Mouse (Mus musculus) spleen, adult 12 weeks (tissue): ENCODE data around the gene Kbtbd3.

Source experiments
- DNase-seq: peaks from one replicate; pipeline ENCODE4 v3.0.0; 2022; ENCODE audit warnings: low spot score

Kbtbd3 gene

DNA sequence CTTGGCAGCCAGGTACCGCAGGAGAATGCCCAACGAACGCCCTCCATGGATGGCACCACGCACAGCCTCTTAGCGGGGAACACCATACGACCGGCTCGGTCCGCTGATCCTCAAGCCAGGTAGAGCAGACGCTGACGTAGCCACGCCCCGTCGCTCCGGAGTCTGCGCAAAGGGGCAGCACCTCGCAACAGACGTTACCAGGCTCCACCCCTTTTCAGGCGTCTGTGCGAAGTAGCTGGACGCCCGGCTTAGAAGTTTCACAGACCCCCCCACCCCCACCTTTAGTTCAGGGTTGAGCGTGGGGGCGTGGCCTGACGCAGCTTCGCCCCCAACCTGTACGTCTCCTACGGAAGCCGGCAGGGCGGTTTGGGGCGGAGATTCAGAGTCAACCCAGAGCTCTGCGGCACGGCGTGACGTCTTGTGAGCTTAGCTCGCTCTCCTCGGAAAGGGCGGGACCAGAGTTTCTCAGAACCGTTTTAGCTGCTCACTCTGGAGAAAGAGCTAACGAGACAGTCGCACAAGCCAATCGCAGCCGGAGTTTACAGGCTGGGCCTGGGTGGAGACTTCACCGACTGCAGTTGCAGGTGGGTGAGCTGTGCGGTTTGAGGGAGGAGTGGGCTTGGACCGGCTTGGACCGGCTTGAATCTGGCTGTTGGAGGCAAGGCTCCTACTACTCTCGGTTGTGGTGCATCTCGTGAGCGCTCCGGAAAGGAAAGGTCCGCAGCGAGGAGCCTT, at the start of gene Kbtbd3, which contains the start of gene Aasdhppt:
Gene Kbtbd3 (plus strand): TSS at position 483 of the 735 bp plus-strand sequence.
Gene Aasdhppt (minus strand): TSS at position 121 of the 735 bp plus-strand sequence.
- DNase-seq: peak; percentile 96

DNA sequence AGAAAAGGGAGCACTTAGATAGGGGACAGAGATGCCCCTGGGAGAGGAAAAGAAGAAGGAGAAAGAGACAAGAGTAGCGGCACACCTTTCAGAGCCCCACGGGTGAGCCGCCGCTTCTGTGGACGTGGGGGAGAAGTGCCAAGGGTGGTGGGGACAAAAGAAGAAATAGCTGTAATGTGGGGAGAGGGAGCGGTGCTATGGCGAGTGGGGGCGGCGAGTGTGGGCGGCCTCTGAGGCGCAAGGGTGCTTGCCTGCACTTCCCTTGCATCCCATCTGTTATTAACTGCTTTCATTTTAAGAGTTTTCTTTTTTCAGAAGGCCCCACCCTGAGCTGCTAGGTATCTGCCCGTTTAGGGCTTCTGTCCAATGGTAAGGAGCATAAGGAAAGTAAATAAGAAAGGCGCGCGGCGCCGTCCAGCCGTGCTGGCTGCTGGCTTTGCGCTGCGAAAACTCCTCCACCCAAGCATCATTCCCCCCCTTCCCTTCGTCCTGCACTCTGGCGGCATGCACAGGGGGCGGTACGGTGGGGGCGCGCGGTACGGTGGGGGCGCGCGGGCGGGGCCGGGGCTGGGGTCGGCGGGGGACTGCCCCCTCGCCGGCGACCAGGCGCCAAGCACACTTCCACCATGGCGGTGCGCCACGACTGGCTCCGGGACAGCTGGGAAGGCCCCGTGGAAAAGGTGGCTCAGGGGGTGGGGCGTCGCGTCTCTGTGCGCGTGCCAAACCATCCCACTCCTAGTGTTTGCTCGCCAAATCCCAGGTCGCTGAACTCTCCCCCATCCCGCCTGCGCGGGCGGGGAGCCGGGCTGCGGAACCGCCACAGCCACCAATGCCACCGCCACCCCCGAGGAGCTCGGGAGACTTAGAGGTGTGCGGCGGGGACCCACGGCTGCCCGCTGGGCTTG, 49.5 kb upstream of the Kbtbd3 start:
- no peak for DNase-seq

DNA sequence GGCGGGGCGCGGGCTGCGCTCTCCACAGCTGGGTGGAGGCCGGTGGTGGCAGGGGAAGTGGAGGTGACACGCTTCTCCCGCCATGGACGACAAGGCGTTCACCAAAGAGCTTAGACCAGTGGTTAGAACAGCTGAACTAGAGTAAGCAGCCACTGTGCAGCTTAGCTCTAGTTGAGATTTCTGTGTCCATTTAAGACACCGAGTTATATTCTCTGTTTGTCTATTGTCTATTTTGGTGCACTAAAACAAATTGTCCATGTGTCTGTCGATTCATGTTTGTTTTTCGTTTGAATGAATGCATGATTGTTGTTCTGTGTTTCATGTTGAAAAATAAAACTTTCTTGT, 48.9 kb upstream of the Kbtbd3 start:
- no peak for DNase-seq

DNA sequence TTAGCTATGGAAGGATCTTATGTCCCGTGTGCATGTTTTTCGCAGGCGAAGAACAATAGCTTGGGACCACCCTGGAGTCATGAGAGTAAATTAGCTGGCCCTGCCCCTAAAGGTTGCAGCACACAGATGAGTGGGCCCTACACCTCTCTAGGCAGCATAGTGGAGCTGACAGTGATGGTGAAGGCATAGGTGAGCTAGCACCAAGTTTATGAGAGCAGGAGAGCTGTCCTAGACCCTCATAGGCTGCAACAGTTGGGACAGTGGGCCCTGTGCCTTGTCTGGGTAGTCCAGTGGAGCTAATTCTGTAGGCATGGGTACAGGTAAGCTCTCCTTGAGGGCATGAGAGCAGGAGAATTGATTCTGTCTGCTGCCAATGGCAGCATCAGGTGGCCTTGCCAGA, 42.8 kb upstream of the Kbtbd3 start:
- DNase-seq: no peak

DNA sequence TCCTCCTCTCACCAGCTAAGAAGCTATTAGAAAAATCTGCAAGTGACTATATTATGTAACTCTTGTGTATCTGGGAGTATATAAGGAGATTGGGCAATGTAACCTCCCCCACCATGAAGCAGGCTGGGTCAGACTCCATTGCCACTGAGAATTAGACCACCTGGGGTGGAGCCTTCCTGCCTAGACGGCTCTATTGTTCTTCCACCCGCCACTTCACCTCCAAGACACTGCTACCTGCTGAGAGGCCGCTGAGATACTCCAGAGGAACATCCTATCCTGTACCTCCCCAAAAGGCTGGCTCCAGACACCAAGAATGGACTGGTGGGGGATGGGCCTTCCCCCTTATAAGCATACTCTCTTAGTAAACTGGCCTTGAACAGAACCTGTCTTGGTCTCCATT, 25.8 kb upstream of the Kbtbd3 start:
- no peak for DNase-seq

DNA sequence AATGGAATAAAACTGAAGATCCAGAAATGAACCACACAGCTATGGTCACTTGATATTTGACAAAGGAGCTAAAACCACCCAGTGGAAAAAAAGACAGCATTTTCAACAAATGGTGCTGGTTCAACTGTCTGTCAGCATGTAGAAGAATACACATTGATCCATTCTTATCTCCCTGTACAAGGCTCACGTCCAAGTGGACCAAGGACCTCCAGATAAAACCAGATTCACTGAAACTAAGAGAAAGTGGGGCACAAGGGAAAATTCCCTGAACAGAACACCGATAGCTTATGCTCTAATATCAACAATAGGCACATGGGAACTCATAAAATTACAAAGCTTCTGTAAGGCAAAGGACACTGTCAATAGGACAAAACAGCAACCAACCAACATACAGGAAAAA, 9.2 kb upstream of the Kbtbd3 start:
- DNase-seq: no peak

DNA sequence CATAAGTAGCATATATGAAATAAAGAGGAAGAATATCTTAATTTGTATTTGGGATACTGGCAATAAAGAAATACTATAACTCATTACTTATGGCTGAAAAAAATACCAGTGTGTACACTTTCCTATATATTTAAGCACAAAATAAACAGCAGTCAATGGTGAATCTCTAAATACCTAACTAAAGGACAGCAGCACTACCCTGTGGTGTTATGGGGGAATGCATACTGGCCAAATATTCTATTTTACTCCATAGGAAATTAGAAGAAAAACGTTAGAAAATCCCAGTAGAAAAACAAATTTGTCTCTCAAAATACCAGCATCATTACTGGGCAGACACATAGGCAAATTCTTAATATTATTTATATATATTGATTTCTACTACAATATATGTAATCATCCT, 4.8 kb upstream of the Kbtbd3 start:
- no peak for DNase-seq

DNA sequence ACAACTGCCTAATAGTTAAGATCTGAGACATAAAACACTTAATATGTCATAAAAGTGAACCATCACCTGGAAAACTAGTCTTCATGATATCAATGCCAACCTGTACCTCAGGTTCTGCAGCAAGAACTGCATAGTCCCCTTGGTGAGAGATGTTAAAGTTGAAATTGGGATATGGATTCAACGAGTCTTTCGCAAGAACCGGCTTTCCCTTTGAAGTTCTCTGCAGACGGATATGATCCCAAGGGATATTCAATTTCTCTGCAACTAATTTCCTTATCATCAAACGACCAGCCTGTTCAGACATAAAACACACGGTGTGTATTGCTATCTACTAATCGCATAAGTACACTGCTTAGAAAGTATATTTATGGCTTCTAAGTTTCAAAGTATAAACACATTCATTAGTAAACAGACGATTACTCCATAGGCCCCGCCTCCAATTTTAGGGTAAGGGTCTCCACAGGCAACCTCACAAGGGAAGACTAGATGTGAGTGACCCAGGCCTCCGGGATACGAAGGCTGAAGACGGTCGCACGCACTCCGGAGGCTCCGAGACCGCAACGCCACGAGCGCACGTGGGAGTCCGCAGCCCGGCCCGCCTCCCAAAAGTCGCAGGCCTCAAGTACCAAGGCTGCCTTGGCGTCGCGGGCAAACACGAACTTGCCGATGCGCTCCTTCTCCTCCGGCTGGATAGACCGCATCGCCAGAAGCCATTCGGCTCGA, 844 bp upstream of the Kbtbd3 start:
- no peak for DNase-seq

DNA sequence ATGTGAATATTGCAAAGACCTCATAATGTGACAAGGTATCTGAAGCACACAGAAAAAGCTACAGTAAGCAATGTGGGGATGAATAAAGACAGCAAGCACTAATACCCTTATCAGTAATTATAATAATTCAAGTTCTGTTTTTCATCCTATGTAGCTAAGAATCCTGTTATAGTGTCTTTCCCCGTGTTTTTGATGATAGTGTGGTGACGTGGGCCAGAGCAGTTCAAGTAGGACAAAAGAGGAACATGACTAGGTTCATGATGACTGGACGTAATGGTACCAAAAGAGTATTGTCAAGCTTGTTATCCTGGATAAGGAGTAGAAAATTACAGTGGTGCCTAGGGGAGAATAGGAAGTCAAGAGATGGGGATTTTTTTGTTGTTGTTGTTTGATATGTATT, 1.1 kb downstream of the Kbtbd3 start:
- no peak for DNase-seq

DNA sequence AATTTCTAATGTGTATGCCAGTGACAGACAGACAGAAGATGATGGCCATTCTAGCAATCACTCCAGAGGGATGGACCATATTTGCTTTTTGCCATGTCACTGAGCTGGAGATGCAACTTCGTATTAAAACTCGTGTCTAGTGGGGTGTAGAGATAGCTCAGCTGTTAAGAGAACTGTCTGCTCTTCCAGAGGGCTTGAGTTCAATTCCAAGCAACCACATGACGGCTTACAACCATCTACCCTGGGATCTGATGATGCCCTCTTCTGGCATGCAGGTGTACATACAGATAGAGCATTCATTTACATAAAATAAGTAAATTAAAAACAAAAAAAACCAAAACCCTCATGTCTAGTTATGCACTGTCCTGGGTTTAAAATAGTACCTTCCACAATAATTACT, 1.5 kb downstream of the Kbtbd3 start:
- DNase-seq: no peak

DNA sequence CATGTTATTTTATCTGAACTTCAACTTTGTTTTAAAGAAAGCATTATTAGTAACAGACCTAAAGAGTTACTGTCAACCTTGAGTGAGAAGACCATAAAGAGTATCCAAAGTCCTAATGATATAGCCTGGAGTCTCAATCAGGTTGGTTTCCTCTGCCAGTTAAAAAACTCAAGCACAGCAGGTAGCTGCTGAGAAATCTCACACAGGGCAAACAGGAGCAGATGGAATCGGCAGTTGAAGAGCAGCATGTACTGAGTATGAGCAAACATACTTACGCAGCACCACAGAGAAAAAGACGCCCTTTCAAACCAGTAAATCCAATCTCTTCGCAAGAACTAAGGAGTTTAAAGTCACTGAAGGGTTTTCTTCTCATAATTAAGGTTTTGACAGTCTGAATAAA, 4.3 kb downstream of the Kbtbd3 start:
- no peak for DNase-seq

DNA sequence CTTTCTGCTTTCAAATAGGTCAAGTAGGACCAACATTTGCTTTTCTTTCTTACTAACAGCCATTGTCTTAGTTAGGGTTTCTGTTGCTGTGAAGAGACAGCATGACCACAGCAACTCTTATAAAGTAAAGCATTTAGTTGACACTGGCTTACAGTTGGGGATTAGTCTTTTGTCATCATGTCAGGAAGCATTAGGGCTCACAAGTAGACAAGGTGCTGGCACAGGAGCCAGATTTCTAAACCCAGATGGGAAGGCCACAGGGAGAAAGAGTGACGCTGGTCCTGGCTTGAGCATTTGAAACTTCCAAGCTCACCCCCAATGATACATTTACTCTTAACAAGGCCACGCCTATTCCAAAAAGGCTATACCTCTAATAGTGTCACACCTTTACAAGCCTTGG, 6.1 kb downstream of the Kbtbd3 start:
- DNase-seq: no peak

DNA sequence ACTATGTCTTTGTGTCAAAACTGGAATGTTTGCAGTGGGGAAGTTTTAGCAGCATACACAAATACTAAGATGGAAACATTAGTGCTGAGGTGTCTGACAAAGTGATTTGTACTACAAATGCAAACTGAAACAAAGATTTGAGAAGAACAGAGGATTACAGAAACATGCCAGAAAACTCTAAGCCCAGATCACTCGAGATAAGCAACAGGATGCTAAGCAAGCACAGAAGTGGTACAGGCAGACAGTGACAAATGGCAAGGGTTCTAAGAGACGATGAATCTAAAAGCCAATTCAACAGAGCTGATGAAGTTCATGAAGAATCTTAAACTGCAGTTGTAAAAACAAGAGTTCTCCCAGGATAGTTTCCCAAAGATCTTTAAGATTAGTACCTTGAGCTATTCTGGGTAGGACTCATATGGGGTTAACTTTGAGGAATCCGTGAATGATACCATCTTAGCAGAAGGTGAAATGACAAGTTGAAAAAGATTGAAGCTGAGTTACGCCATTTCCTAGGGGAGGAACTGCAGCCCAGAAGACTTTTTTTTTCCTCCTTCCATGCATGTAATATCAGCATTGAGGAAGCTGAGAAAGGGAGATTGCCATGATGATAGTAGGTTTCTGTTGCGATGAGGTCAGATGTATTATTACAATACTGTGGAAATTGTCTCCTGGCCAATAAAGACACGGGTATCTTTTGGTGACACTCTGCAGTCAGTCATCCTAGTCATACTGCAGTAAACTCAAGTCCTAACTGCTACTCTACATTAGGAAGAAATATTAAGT, 9.5 kb downstream of the Kbtbd3 start:
- DNase-seq: no peak

DNA sequence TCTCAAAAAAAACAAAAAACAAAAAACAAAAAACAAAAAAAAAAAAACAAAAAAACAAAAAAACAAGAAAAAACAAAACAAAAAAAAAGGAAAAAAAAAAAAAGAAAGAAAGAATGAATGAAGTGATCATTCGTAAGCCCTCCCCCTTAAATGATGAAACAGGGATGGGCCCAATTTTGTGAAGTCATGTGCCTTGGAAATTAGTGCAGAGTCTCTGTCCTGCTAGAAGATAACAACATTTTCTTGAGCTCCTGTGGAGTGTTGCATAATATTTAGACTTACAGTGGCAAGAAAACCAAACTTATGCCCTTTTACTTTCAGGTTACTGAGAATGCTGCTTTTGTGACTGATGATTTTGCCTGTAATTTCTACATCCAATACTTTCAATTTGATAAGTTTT, 43.5 kb downstream of the Kbtbd3 start:
- no peak for DNase-seq

DNA sequence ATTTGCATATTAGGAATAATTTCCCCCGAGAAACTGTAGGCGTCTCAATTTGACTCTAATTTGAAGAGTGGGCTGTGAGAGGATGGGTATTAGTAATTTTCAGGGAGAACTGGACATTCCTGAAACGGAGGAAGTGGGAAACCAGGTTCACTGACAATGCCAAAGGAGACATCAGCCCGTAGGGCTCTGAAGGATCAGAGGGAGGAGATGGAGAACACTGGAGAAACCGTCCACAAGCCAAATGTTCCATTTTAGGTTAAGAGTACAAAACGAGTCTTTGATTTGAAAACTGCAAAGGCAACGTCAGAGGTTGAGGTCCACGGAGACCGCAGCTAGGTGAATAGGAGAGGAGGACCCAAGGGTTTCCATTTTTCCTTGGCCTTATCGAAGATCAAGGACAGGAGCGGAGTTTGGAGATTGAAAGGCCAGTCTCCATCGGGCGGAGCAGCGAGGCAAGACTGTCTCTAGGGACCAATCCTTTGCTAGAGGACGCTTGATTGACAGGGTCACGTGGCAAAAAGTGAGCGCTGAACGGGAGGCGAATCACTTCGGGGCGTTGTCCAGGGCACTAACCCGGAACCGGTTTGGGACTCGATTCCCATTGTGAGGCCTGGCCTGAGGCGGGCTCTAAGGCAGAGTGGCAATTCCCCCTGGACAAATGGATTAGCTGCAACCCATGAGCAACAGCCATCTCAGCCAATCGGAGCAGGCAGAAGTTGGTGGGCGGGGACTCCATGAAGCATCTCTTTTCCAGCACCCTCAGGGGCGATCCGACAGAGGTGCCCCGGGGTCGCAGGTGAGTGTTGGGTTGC, 66.4 kb downstream of the Kbtbd3 start, which contains the start of gene Msantd4:
Gene Msantd4 (plus strand): TSS at position 735 of the 812 bp plus-strand sequence.
- DNase-seq: peak; percentile 81

DNA sequence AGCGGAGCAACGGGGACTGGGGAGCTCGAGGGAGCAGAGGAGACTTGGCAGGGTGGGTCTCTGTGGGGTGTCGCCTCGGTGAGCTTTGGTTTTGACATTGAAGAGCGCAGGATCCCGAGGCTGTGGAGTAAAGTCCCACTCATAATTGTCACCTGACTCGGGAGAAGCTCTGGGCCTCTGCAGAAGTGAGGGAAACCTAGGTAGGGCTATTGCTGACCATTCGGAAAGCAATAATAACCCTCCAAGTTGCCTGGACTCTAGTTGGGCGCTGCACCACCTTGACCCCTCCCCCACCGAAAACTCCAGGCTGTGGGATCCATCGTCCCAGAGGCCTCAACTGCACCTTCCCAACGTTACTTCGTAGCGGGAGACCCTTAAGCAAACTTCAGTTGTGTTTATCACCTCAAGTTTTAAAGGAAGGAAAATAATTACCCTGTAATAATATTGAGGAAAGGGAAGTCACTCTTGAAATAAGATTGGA, 67.0 kb downstream of the Kbtbd3 start:
- DNase-seq: no peak
